In genomic region chr13:23432562-23433201, GRCm38 (mm10) we compare ENCODE assay signal across 8 mouse cellular contexts. TPM values are rescaled to one million over a fixed set of nuclear protein-coding genes. Genes with fewer than 3 reads are reported as not detected.
A peak's percentile ranks its signal among the peaks of the same experiment; 100 is the strongest.
DNase-seq lines count a peak whose midpoint lies in the region; ATAC-seq and TF ChIP-seq lines count a peak whose summit lies in the region.

No protein-coding gene starts in this region.

- peak; percentile 83 for TF ChIP-seq CTCF in thymus, adult 2 months (IDR thresholded peaks at IDR 0.05; ENCODE audit: borderline replicate concordance, control insufficient read depth, extremely low read depth, insufficient read depth, low read length, poor library complexity)

- peak overlapping the region; percentile 77 for H3K4me2 ChIP-seq in lung, embryonic 16.5 days (ENCODE audit: low read depth, low read length)

- no peaks in the 10 kb centered on the region for H3K36me3 ChIP-seq in lung, embryonic 16.5 days (ENCODE audit: control insufficient read depth, insufficient read depth, low read length)
- H3K36me3 ChIP-seq in thymus, adult 2 months (ENCODE audit: control insufficient read depth, insufficient read depth, low read length) = no peaks in the 10 kb centered on the region

- peak overlapping the region; percentile 54 for H3K4me3 ChIP-seq in lung, embryonic 16.5 days (ENCODE audit: low read length)
- H3K4me3 ChIP-seq in thymus, adult 2 months (ENCODE audit: control insufficient read depth, insufficient read depth, low read length) = peak overlapping the region; percentile 37

- peak; percentile 89 to 92 for ATAC-seq in hematopoietic stem cell, adult 5-6 weeks (replicated peaks in 1 of 2; ENCODE audit: insufficient read depth in 1 of 2, low FRiP score in 2 of 2, low TSS enrichment in 1 of 2, low read depth in 1 of 2, poor library complexity in 2 of 2, severe bottlenecking in 2 of 2)
- peak; percentile 91 for ATAC-seq in lung, embryonic 16.5 days (ENCODE audit: low read depth)

- peak overlapping the region; percentile 63 for H3K27ac ChIP-seq in lung, embryonic 16.5 days (ENCODE audit: low read length)
- H3K27ac ChIP-seq in thymus, adult 2 months (ENCODE audit: control insufficient read depth, insufficient read depth, low read length) = 0 out of 2 replicates have a peak overlapping the region, but pooled peaks have one; percentile 28

- peak overlapping the region; percentile 68 for H3K9ac ChIP-seq in lung, embryonic 16.5 days (ENCODE audit: low read length)

- no peaks in the 10 kb centered on the region for H3K9me3 ChIP-seq in lung, embryonic 16.5 days (ENCODE audit: control insufficient read depth, low read length)

- peaks cover 7% of the 10 kb centered on the region; the same call in 1 of the 2 replicates for H3K4me1 ChIP-seq in lung, embryonic 16.5 days (replicated peaks; ENCODE audit: control insufficient read depth, insufficient read depth, low read length)
- peaks cover 12% of the 10 kb centered on the region for H3K4me1 ChIP-seq in thymus, adult 2 months (replicated peaks; ENCODE audit: control insufficient read depth, insufficient read depth, low read length)

- 0% methylated on average over 28 of the region's 28 CpGs for WGBS in lung, embryonic 16.5 days
- WGBS in thymus, adult 2 months = under 1% methylated on average over 28 of the region's 28 CpGs

- TF ChIP-seq POLR2A in thymus, adult 2 months (IDR thresholded peaks at IDR 0.05; ENCODE audit: control insufficient read depth, extremely low read depth, insufficient read depth, low read length, poor library complexity) = no peak

- H3K27me3 ChIP-seq in lung, embryonic 16.5 days (ENCODE audit: control insufficient read depth, insufficient read depth, low read depth, low read length) = no peaks in the 10 kb centered on the region
- no peaks in the 10 kb centered on the region for H3K27me3 ChIP-seq in thymus, adult 2 months (ENCODE audit: control insufficient read depth, insufficient read depth, low read length)

- DNase-seq in MEL-GATA-1-ER (ENCODE audit: extremely low read depth, low read depth) = peak; percentile 90
- peak; percentile 96 for DNase-seq in cerebellum, adult 8-10 months
- peak; percentile 99 for DNase-seq in forelimb bud, embryonic 11.5 days (ENCODE audit: low read depth, low spot score)
- DNase-seq in layer of hippocampus, adult 9-10 months (ENCODE audit: low spot score) = peak; percentile 100
- peak; percentile 92 for DNase-seq in ovary, adult 18-20 months (ENCODE audit: low spot score)
- DNase-seq in thymus, adult 2 months = peak; percentile 91

RNA-seq across cellular contexts. Expression of gene Abt1, which starts 9.0 kb away (rescaled TPM):
- total RNA-seq in hematopoietic stem cell, adult 5-6 weeks (2017) = 12.5 and 18.7 TPM in 2 replicates
- polyA plus RNA-seq in lung, embryonic 16.5 days (2015; fragmentation: Nextera tagmentation; extraction: Ambion mirVana) = 11.8 and 12.3 TPM in 2 replicates
- 4.2 and 4.5 TPM in 2 replicates for polyA plus RNA-seq in thymus, adult 2 months (2012; rRNA removed)

RNA-seq across cellular contexts. Expression of gene Btn1a1, which starts 33.0 kb away (rescaled TPM):
- total RNA-seq in hematopoietic stem cell, adult 5-6 weeks (2017) = 0.20 TPM in 1 of 2 replicates, not detected in the other
- 0.06 and 0.10 TPM in 2 replicates for polyA plus RNA-seq in lung, embryonic 16.5 days (2015; fragmentation: Nextera tagmentation; extraction: Ambion mirVana)
- polyA plus RNA-seq in thymus, adult 2 months (2012; rRNA removed) = 0.05 and 0.15 TPM in 2 replicates

RNA-seq across cellular contexts. Expression of gene Btn2a2, which starts 56.0 kb away (rescaled TPM):
- not detected in 2 replicates for total RNA-seq in hematopoietic stem cell, adult 5-6 weeks (2017)
- 0.20 and 0.28 TPM in 2 replicates for polyA plus RNA-seq in lung, embryonic 16.5 days (2015; fragmentation: Nextera tagmentation; extraction: Ambion mirVana)
- polyA plus RNA-seq in thymus, adult 2 months (2012; rRNA removed) = 0.23 and 0.27 TPM in 2 replicates

Comparison
In these comparisons a context has a peak if more than half of its experiments do, and no peak if none do; other contexts are left out.
1. Peak in every context shown above with its lines: DNase-seq, ATAC-seq, H3K4me3 ChIP-seq and H3K27ac ChIP-seq.